Mouse (Mus musculus): ENCODE measurements at regions not wholly inside any gene's neighbourhood (a gene's known extent, or its start where the extent isn't known, plus 50 kb on each side); places are given as distances from the start of the nearest gene placed in this dataset.

GRCm38 (mm10) chr2:75246082-75246743 lies 412.8 kb upstream of the Hnrnpa3 start:
- TF ChIP-seq EP300 (IDR thresholded peaks at IDR 0.05; ENCODE audit: low read length) = no peak
- no peak for TF ChIP-seq ZMIZ1 (IDR thresholded peaks at IDR 0.05; ENCODE audit: low read depth, low read length)
- no peak for TF ChIP-seq MAZ (IDR thresholded peaks at IDR 0.05; ENCODE audit: low read depth, low read length)
- TF ChIP-seq CHD2 (IDR thresholded peaks at IDR 0.05; ENCODE audit: low read length) = no peak
- no peak for TF ChIP-seq ZNF384 (IDR thresholded peaks at IDR 0.05; ENCODE audit: low read depth, low read length)
- TF ChIP-seq TBP (conservative IDR thresholded peaks at IDR 0.05; ENCODE audit: low read depth, low read length) = no peak
- no peak for TF ChIP-seq JUN (IDR thresholded peaks at IDR 0.05; ENCODE audit: insufficient read depth, low read depth, low read length)
- no peak for TF ChIP-seq ZC3H11A (IDR thresholded peaks at IDR 0.05; ENCODE audit: low read depth, low read length)
- no peak for TF ChIP-seq MAFK (IDR thresholded peaks at IDR 0.05; ENCODE audit: insufficient replicate concordance, low read length)
- no peak for TF ChIP-seq CTCF (conservative IDR thresholded peaks at IDR 0.05 in 1 of 2, IDR thresholded peaks at IDR 0.05 in 1 of 2; ENCODE audit: low read depth in 2 of 2, low read length in 2 of 2)
- TF ChIP-seq TCF12 (IDR thresholded peaks at IDR 0.05; ENCODE audit: low read depth, low read length) = no peak
- TF ChIP-seq HCFC1 (IDR thresholded peaks at IDR 0.05; ENCODE audit: low read depth, low read length) = no peak
- TF ChIP-seq POLR2AphosphoS2 (IDR thresholded peaks at IDR 0.05; ENCODE audit: low read depth, low read length) = no peak
- no peak for TF ChIP-seq ZKSCAN1 (IDR thresholded peaks at IDR 0.05; ENCODE audit: borderline replicate concordance, low read depth, low read length)
